Mouse (Mus musculus) erythroid progenitor cell, adult 5-6 weeks (primary cell): ENCODE data around the gene Col5a2. TPM values are rescaled to one million over a fixed set of nuclear protein-coding genes. Genes with fewer than 3 reads are reported as not detected.
"Not testable (repeated sequence)": the region's sequence is repeated elsewhere in the genome, so short reads cannot be mapped to it uniquely, and the experiment has no call there.

ENCODE experiments used
- ATAC-seq: replicated peaks from 2 replicates; pipeline ENCODE4 v1.8.0; 2016; ENCODE audit warnings: moderate number of reproducible peaks, mild to moderate bottlenecking, moderate TSS enrichment, inconsistent platforms; ENCODE audit not compliant: poor library complexity, low FRiP score, severe bottlenecking
- total RNA-seq, 2 experiments: library from RNA; stranded (forward) in 1 of 2; stranded (reverse) in 1 of 2; fragments of 150-400 nt in 1 of 2; fragments of 186-747, 209-891 nt in 1 of 2; gene quantifications; 2 replicates each; pipeline versions ENCODE4 v1.2.3 to v1.2.4; 2015 to 2017; ENCODE audit warnings: low replicate concordance in 2 of 2

Gene Col5a2
- total RNA-seq, 2 experiments from 2014 or later: not detected

DNA sequence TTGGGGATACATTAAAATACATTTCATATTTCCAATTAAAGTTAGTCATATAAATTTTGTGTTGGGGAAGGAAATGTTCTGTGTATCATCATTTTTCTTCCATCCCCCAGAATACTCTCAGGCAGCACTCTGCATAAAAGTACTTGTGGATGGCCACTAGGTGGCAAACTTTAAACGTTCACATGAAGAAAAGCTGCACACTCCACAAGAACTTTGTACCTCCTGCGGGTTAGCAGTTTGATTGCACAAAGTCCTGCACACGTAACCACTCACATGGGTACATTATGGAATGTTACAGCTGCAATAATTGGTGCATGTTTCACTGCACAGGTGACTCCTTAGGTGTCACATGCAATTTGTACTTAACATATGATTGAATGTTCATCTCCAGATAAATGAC lies 71.2 kb downstream of the Col5a2 start:
- no peak for ATAC-seq

DNA sequence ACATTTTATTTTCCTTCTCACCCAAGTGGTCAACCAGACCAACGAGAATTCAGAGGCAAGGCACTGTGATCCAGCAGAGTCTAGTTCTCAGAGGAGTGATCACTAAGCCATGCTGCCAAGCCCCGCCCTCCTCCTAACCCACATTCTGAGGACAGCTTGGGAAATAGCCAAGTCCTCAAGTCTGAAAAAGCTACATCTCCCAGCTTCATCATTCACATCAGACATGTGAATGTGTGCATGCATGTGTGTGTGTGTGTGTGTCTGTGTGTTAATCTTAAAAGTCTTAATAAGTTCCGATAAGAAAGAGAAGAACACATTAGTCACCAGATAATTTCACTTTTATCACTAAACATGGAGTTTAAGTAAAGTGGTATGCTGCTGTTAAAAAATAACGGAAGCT lies 72.6 kb downstream of the Col5a2 start:
- no peak for ATAC-seq

DNA sequence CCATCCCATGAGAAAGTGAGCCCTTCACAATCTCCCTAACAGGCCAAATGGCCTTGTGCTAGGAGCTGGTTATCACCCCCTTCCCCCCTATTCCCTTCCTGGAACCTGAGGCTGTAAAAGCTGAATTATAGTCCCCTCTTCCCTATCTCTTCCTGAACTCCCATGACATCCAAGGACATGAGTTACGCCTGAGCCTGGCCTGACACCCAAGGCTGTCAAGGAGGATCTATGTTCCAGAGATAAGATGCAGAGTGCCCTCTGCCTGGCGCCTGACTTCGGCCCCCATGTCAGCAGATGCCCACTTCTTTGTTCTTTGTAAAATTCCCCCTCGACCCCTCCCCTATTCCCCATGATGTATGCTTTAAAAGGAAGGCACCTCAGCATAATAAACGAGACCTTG lies 73.9 kb downstream of the Col5a2 start:
- not testable (repeated sequence) for ATAC-seq

- no peak for ATAC-seq
Observed at GRCm38 (mm10) chr1:45423915-45424314, 79.2 kb downstream of the Col5a2 start.

GRCm38 (mm10) chr1:45420554-45420953 lies 82.5 kb downstream of the Col5a2 start:
- ATAC-seq: no peak

DNA sequence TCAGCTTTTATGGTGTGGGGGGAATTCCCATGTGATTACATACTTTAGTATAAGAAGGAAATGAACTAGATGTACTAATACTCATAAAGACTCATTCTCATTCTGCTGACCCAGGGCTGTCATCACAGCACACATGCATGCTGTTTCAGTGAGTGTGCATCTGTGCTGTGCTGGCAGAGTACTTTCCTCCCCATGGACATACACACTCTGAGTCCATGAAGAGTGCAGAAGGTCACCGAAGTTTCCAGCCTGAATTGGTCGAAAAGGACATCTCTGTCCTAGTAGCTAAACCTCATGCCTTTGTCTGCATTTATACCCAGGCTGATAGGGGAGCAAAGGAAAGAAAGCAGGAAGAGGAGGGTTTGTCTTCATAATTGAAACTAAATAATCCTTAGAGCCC lies 83.2 kb downstream of the Col5a2 start:
- ATAC-seq: no peak

DNA sequence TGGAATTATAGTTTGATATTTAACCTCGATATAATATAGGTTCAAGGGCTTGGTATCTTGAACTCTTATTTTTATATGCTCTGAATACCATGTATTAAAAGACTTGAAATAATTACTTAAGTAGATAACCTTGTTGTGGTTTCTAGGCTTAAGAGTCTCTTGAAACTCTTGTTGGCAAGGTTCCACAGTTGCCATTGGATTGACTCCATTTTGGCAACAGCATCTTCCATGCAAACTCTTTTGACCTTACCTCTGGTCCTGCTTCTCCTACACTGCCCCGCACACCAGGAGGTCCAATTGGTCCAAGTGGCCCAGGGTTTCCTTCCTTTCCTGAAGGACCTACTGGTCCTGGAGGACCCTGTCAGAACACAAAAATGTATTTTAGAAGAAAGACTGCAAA lies 121.2 kb downstream of the Col5a2 start:
- ATAC-seq: no peak

DNA sequence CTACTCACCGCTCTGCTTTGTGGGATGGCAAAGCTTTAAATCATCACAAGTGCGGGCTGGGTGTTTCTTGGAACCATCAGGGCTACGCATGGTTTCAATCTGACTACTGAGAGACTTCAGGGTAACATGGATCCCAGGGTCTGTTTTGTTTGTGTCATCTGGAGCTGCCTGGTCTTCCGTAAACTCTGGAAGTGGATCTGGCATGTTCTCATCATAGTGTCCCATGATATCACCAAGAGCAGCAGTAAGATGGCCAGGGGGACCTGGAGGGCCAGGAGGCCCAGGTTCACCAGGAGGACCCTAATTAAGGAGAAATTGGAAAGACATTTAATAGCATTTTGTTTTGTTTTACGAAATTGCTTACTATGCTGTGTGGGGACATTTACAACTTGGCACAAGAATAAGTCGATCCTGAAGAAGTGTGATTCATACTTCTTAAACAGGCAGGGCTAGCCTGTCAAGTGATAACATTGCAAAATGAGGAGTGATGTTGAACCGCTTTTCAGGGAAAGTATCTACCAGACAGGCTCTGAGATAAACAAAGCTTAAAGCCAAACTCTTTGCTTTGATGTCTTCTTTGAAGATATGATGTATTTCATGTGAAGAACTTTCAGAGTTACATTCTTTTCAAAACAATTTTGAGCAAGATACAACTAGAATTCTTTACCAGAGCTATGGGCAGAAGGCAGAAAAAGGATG lies 122.9 kb downstream of the Col5a2 start:
- no peak for ATAC-seq

GRCm38 (mm10) chr1:45365427-45365826 lies 137.7 kb downstream of the Col5a2 start:
- ATAC-seq: no peak

- no peak for ATAC-seq
Observed at GRCm38 (mm10) chr1:45363274-45363673, 139.8 kb downstream of the Col5a2 start.

DNA sequence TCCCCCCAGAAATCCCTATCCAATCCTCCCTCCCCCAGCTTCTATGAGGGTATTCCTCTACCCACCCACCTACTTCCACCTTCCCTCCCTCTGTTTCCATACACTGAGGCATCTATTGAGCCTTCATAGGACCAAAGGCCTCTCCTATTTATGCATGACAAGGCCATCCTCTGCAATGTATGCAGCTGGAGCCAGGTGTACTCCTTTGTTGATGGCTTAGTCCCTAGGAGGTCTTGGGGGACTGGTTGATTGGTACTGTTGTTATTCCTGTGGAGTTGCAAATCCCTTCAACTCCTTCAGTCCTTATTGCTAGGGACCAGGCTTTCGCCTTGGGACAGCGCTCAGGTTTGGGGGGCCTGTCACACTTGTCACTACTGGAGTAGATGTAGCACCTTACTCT lies 143.4 kb downstream of the Col5a2 start:
- no peak for ATAC-seq

- ATAC-seq: no peak
Observed at GRCm38 (mm10) chr1:45359147-45359546, 143.9 kb downstream of the Col5a2 start.

DNA sequence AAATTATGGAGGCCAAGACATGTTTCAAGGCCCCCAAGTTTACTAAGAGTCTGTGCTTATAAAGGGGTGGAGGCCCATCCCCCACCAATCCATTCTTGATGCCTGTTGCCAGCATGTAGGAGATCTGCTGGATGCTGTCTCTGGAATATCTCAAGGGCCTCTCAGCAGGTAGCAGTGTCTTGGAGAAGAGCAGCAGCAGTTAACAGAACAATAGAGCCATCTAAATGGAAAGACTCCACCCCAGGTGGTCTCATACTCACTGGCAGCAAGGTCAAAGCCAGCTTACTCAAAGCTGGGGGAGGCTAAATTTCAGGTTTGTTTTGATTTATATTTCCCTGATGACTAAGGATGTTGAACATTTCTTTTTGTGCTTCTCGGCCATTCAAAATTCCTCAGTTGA lies 145.1 kb downstream of the Col5a2 start:
- ATAC-seq: no peak

- ATAC-seq: no peak
Observed at GRCm38 (mm10) chr1:45355944-45356343, 147.1 kb downstream of the Col5a2 start.

DNA sequence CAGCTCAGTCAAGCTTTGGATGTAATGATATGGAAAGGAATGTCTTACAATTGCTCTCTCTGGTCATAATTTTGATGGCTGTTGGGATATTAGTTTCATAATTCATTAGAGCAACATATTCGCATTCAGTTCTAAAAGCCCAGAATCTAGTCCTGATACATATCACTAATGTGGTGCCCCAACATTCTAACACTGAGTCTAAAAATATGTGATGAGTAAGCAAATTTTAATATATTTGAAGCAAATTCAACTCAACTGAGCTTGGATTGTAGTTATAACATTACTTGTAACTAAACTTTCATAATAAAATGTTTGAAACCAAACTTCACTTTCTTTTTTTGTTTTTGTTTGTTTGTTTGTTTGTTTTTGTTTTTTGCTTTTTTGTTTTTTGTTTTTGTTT lies 173.9 kb downstream of the Col5a2 start:
- no peak for ATAC-seq

Other genes with a start within 250 kb of the Col5a2 start
- gene Col3a1, start 191.7 kb downstream of the Col5a2 start, total RNA-seq (2015; ENCODE audit: low replicate concordance): not detected in 2 replicates
- 0.15 TPM in 1 of 2 replicates, not detected in the other for gene Col3a1, start 191.7 kb downstream of the Col5a2 start, total RNA-seq (2017; ENCODE audit: low replicate concordance)